Mouse (Mus musculus) layer of hippocampus, postnatal 25 days (tissue): ENCODE measurements around the gene Nktr. TPM values are rescaled to one million over a fixed set of nuclear protein-coding genes. Genes with fewer than 3 reads are reported as not detected.

Experiments
- DNase-seq, 2 experiments: peaks; one replicate each; pipeline ENCODE4 v3.0.0; 2022; ENCODE audit warnings: mixed read lengths in 2 of 2, low spot score in 1 of 2; ENCODE audit errors: extremely low spot score in 1 of 2
- total RNA-seq, 2 experiments: library from RNA; stranded (reverse); gene quantifications; 2 replicates each; pipeline ENCODE4 v1.2.3; 2021

Gene Nktr
- total RNA-seq, 2 experiments from 2014 or later = 71.9 to 123 TPM

DNA sequence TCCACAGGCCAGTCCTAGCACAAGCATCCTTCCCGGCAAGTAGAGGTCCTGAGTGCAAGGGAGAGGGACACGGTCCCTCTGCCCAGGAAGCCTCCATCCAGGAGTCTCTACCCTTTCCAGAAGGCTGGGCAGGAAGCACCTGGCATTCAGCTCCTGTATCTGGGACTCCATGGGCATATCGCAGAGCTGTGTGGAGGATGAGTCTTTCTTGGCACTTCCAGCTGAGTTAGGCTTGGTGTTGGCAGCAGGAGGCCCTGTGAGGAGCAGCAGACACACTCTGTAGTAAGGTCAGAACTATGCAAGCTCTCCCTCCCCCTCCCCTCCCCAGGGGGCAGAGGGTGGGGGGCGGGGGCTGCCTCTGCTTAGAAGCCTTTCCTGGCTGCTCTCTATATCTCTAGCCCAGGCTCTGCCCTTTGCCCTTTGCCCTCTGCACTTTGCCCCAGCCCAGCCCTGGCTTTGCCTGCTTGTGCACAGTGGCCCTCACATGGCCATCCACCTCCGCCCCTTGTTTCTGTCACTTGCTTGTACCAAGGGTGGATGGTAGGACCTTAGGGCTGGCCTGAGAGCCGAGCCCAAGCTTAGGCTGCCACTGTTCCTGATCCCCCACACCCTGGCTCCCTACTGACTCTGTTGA, 80.0 kb downstream of the Nktr start:
- no peak for DNase-seq

- DNase-seq = no peak
These were observed 83.8 kb downstream of the Nktr start for GRCm38 (mm10) chr9:121802747-121803146.

Other genes with a start within 250 kb of the Nktr start
- 100 to 1,000 TPM; 681 to 734 TPM for gene Cck, start 223.5 kb upstream of the Nktr start, total RNA-seq
- 1 to 10 TPM in 1 of 2 experiments, under 1 TPM in 1; 0.74 to 1.3 TPM for gene Lyzl4, start 77.1 kb upstream of the Nktr start, total RNA-seq
- 10 to 100 TPM; 13.2 to 19.9 TPM for gene Vipr1, start 76.5 kb upstream of the Nktr start, total RNA-seq
- gene Sec22c, start 13.7 kb upstream of the Nktr start, total RNA-seq = 10 to 100 TPM; 26.3 to 32.7 TPM
- 10 to 100 TPM; 80.2 to 90.3 TPM for gene Ss18l2, start 8.8 kb upstream of the Nktr start, total RNA-seq
- gene Zfp651, start 40.2 kb downstream of the Nktr start, total RNA-seq = 100 to 1,000 TPM; 101 to 109 TPM
- gene Klhl40, start 58.4 kb downstream of the Nktr start, total RNA-seq = 1 to 10 TPM; 3.3 to 4.4 TPM
- gene Hhatl, start 73.3 kb downstream of the Nktr start, total RNA-seq = 10 to 100 TPM; 15.1 to 15.5 TPM
- gene Ccdc13, start 120.3 kb downstream of the Nktr start, total RNA-seq = 1 to 10 TPM; 8.9 to 9.7 TPM
- 10 to 100 TPM; 84.7 to 92.8 TPM for gene Higd1a, start 139.2 kb downstream of the Nktr start, total RNA-seq
- gene Ackr2, start 179.2 kb downstream of the Nktr start, total RNA-seq = 1 to 10 TPM; 2.4 to 2.5 TPM
- gene Cyp8b1, start 197.1 kb downstream of the Nktr start, total RNA-seq = not detected
- 1 to 10 TPM; 5.2 to 6.0 TPM for gene Fam198a, start 231.8 kb downstream of the Nktr start, total RNA-seq